Mouse (Mus musculus) gastrocnemius, postnatal 36 days (tissue): Measurements from ENCODE around the gene Atp5l. TPM values are rescaled to one million over a fixed set of nuclear protein-coding genes. Genes with fewer than 3 reads are reported as not detected.
"Not testable (repeated sequence)": the region's sequence is repeated elsewhere in the genome, so short reads cannot be mapped to it uniquely, and the experiment has no call there.

ENCODE experiments used
- DNase-seq, 2 experiments: peaks; one replicate each; pipeline ENCODE4 v3.0.0; 2022
- intact Hi-C: fragments of 180-260 bp; cut with DNase I; formaldehyde crosslinking; loops from one replicate; pipeline ENCODE4 v1.15.1; 2025
- long read RNA-seq, 2 experiments: library from polyadenylated mRNA; stranded (forward); transcript quantifications; one replicate each; pipeline ENCODE4 v2.0.0; 2021
- total RNA-seq, 2 experiments: library from RNA; stranded (reverse); gene quantifications; 2 replicates each; pipeline ENCODE4 v1.2.3; 2021

The Atp5l gene
- 100 to 1,000 TPM; 659 to 699 TPM for total RNA-seq
- long read RNA-seq, experiment 1, full-length matches to known transcripts = 1,388 of 1,401 reads
- long read RNA-seq, experiment 1, partial matches to known transcripts = 1 of 1,401 reads
- long read RNA-seq, experiment 1, other reads (novel, unspliced or antisense) = 12 of 1,401 reads
- long read RNA-seq, experiment 2, full-length matches to known transcripts = 1,647 of 1,656 reads
- long read RNA-seq, experiment 2, partial matches to known transcripts = 0 of 1,656 reads
- long read RNA-seq, experiment 2, other reads (novel, unspliced or antisense) = 9 of 1,656 reads

GRCm38 (mm10) chr9:44920374-44921122, at the start of gene Atp5l:
Atp5l (minus strand) TSS chr9:44920742.
- peak; percentile 79 to 80 for DNase-seq
- intact Hi-C loops = loop anchor here (5.0 kb wide), 1 partner anchor 42 kb away; no protein-coding TSS in a partner anchor

- DNase-seq = no peak
- intact Hi-C loops = no loop called here
Observed at GRCm38 (mm10) chr9:44969450-44969849, 48.9 kb upstream of the Atp5l start.

- intact Hi-C loops = loop anchor here (1.0 kb wide), 1 partner anchor 129 kb away; no protein-coding TSS in a partner anchor
Observed at GRCm38 (mm10) chr9:44967763-44968162, 47.2 kb upstream of the Atp5l start.

GRCm38 (mm10) chr9:44966815-44967242, 46.3 kb upstream of the Atp5l start:
- intact Hi-C loops = loop anchor here (1.0 kb wide), 1 partner anchor 129 kb away; no protein-coding TSS in a partner anchor
- DNase-seq = peak; percentile 70 to 78

More at GRCm38 (mm10) chr9:44967763-44968162, 47.2 kb upstream of the Atp5l start:
- not testable (repeated sequence) for DNase-seq

- intact Hi-C loops = no loop called here
- no peak for DNase-seq
Observed at GRCm38 (mm10) chr9:44965833-44966466, 45.4 kb upstream of the Atp5l start.

GRCm38 (mm10) chr9:44965126-44965832, 44.7 kb upstream of the Atp5l start, which contains the start of gene Ube4a:
Ube4a (minus strand) TSS chr9:44965600.
- peak; percentile 97 to 100 for DNase-seq
- intact Hi-C loops = no loop called here

GRCm38 (mm10) chr9:44954432-44954831, 33.9 kb upstream of the Atp5l start:
- intact Hi-C loops = no loop called here
- no peak for DNase-seq

- DNase-seq = no peak
- intact Hi-C loops = loop anchor here (10.0 kb wide), 1 partner anchor 313 kb away; no protein-coding TSS in a partner anchor
Observed at GRCm38 (mm10) chr9:44947836-44948235, 27.3 kb upstream of the Atp5l start.

- no peak for DNase-seq
- intact Hi-C loops = loop anchor here (10.0 kb wide), 1 partner anchor 311 kb away; no protein-coding TSS in a partner anchor
Observed at GRCm38 (mm10) chr9:44946185-44946695, 25.7 kb upstream of the Atp5l start.

GRCm38 (mm10) chr9:44942421-44942820, 21.9 kb upstream of the Atp5l start:
- peak in 1 of 2 experiments; percentile 28 for DNase-seq
- intact Hi-C loops = loop anchor here (10.0 kb wide), 1 partner anchor 308 kb away; no protein-coding TSS in a partner anchor

GRCm38 (mm10) chr9:44941756-44942155, 21.2 kb upstream of the Atp5l start:
- intact Hi-C loops = loop anchor here (10.0 kb wide), 1 partner anchor 307 kb away; no protein-coding TSS in a partner anchor
- peak; percentile 17 to 28 for DNase-seq

GRCm38 (mm10) chr9:44921543-44921942, 1.0 kb upstream of the Atp5l start:
- no peak for DNase-seq
- intact Hi-C loops = loop anchor here (5.0 kb wide), 1 partner anchor 41 kb away; no protein-coding TSS in a partner anchor

- intact Hi-C loops = loop anchor here (5.0 kb wide), 1 partner anchor 41 kb away; no protein-coding TSS in a partner anchor
- DNase-seq = peak in 1 of 2 experiments; percentile 19
Observed at GRCm38 (mm10) chr9:44921123-44921468, 554 bp upstream of the Atp5l start.

GRCm38 (mm10) chr9:44919606-44920005, 936 bp downstream of the Atp5l start:
- intact Hi-C loops = loop anchor here (5.0 kb wide), 2 partner anchors 37 to 43 kb away; partner anchors contain the start of gene Kmt2a
- no peak for DNase-seq

GRCm38 (mm10) chr9:44916196-44916595, 4.3 kb downstream of the Atp5l start:
- intact Hi-C loops = loop anchor here (5.0 kb wide), 1 partner anchor 34 kb away; the partner anchor contains the start of gene Kmt2a
- no peak for DNase-seq

- no peak for DNase-seq
- intact Hi-C loops = loop anchor here (5.0 kb wide), 2 partner anchors 32 to 72 kb away; partner anchors contain the start of gene Kmt2a
Observed at GRCm38 (mm10) chr9:44914706-44915105, 5.8 kb downstream of the Atp5l start.

- no peak for DNase-seq
- intact Hi-C loops = loop anchor here (5.0 kb wide), 1 partner anchor 69 kb away; no protein-coding TSS in a partner anchor
Observed at GRCm38 (mm10) chr9:44911365-44911764, 9.2 kb downstream of the Atp5l start.

GRCm38 (mm10) chr9:44905620-44906019, 14.9 kb downstream of the Atp5l start:
- peak in 1 of 2 experiments; percentile 31 for DNase-seq
- intact Hi-C loops = no loop called here

GRCm38 (mm10) chr9:44904964-44905363, 15.6 kb downstream of the Atp5l start:
- DNase-seq = peak; percentile 41 to 65
- intact Hi-C loops = no loop called here
